Mouse (Mus musculus) ES-E14 (cell line): ENCODE measurements around the gene Srms.

Source experiments
- CHD2 ChIP-seq: IDR thresholded peaks from 2 replicates; pipeline ENCODE4 v1.6.1; 2014; ENCODE audit warnings: mild to moderate bottlenecking, low read depth, low read length, inconsistent platforms
- HCFC1 ChIP-seq: IDR thresholded peaks from 2 replicates; pipeline ENCODE4 v1.6.1; 2012; ENCODE audit warnings: low read length, inconsistent platforms, borderline replicate concordance; ENCODE audit not compliant: insufficient read depth
- ZC3H11A ChIP-seq: IDR thresholded peaks from 2 replicates; pipeline ENCODE4 v1.6.1; 2012; ENCODE audit warnings: low read depth, mild to moderate bottlenecking, inconsistent platforms, low read length, borderline replicate concordance

GRCm38 (mm10) chr2:181216037-181216436 is 3.1 kb upstream of the Srms start:
- TF ChIP-seq CHD2 = no peak
- no peak for TF ChIP-seq HCFC1
- TF ChIP-seq ZC3H11A = no peak
